Mouse (Mus musculus) C2C12 (cell line): ENCODE results near the gene Hoxb7. TPM values are rescaled to one million over a fixed set of nuclear protein-coding genes. Genes with fewer than 3 reads are reported as not detected.

Experiments used
- H3K27me3 ChIP-seq: one replicate; pipeline ENCODE4 v1.6.1; 2011; ENCODE audit not compliant: control insufficient read depth, insufficient read depth, insufficient read length
- H3K36me3 ChIP-seq: one replicate; pipeline ENCODE4 v1.6.1; 2011; ENCODE audit not compliant: control insufficient read depth, insufficient read depth
- H3K4me3 ChIP-seq: one replicate; pipeline ENCODE4 v1.5.1; 2011; ENCODE audit warnings: mild to moderate bottlenecking, control low read depth; ENCODE audit not compliant: poor library complexity, insufficient read depth, severe bottlenecking
- H3K79me2 ChIP-seq: one replicate; pipeline ENCODE4 v1.6.1; 2011; ENCODE audit not compliant: control insufficient read depth, insufficient read depth
- H3K79me3 ChIP-seq: one replicate; pipeline ENCODE4 v1.6.1; 2011; ENCODE audit warnings: low read depth, control low read depth
- H3ac ChIP-seq: one replicate; pipeline ENCODE3; 2011; ENCODE audit warnings: low read depth; ENCODE audit not compliant: control insufficient read depth, insufficient read length
- CEBPB ChIP-seq: IDR thresholded peaks from one replicate; pipeline ENCODE4 v1.6.1; 2011; ENCODE audit warnings: low read depth, mild to moderate bottlenecking, control low read depth, moderate library complexity
- CTCF ChIP-seq: IDR thresholded peaks from one replicate; pipeline ENCODE4 v1.5.1; 2011; ENCODE audit not compliant: control insufficient read depth, insufficient read depth, insufficient read length
- FOSL1 ChIP-seq: IDR thresholded peaks from one replicate; pipeline ENCODE4 v1.8.0; 2011; ENCODE audit warnings: mild to moderate bottlenecking, low read length; ENCODE audit not compliant: poor library complexity, insufficient read depth, severe bottlenecking
- MAX ChIP-seq: IDR thresholded peaks from one replicate; pipeline ENCODE4 v1.6.1; 2011; ENCODE audit warnings: mild to moderate bottlenecking, control low read depth
- MYOD1 ChIP-seq: IDR thresholded peaks from one replicate; pipeline ENCODE4 v1.6.1; 2011; ENCODE audit warnings: low read depth; ENCODE audit not compliant: control insufficient read depth, insufficient read length
- MYOG ChIP-seq: IDR thresholded peaks from one replicate; pipeline ENCODE4 v1.6.1; 2011; ENCODE audit not compliant: control insufficient read depth, insufficient read length; ENCODE audit errors: extremely low read depth
- USF1 ChIP-seq: IDR thresholded peaks from one replicate; pipeline ENCODE4 v1.6.1; 2011; ENCODE audit warnings: low read depth, mild to moderate bottlenecking, control low read depth, moderate library complexity
- polyA plus RNA-seq: library from polyadenylated mRNA; unstranded; fragments of >200 nt; fragmentation: generic; extraction: Trizol; gene quantifications from one replicate; pipeline ENCODE4 v1.2.1, GENCODE M21; 2012; ENCODE audit warnings: missing spikeins

Hoxb7 gene
- polyA plus RNA-seq, 1 experiment, result 0.04 TPM

DNA sequence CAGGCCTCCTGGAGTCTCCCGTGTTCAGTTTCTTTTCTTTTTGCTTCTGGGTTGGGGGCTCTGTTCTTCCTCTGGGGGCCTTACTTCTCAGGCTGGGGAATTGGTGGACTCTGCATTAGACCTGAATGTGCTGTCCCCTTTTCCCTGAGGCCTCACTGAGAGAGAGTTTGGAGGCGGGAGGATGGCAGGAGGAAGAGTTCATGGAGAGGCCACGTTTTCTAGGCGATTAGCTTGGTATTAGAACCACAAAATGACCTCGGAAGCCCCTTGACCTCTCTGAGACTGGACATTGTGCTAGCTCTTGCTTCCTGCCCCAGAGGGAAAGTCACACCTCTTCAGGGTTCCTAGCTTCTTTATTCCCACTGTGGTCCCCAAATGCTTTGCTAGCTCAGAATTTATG lies 37.7 kb downstream of the Hoxb7 start:
- H3K27me3 ChIP-seq, result peaks cover 77% of the 10 kb centered on the region
- H3K79me2 ChIP-seq, result no peaks in the 10 kb centered on the region
- no peaks in the 10 kb centered on the region for H3K79me3 ChIP-seq
- no peak overlapping the region for H3K4me3 ChIP-seq
- no peak overlapping the region for H3ac ChIP-seq
- TF ChIP-seq FOSL1, result no peak
- no peaks in the 10 kb centered on the region for H3K36me3 ChIP-seq

DNA sequence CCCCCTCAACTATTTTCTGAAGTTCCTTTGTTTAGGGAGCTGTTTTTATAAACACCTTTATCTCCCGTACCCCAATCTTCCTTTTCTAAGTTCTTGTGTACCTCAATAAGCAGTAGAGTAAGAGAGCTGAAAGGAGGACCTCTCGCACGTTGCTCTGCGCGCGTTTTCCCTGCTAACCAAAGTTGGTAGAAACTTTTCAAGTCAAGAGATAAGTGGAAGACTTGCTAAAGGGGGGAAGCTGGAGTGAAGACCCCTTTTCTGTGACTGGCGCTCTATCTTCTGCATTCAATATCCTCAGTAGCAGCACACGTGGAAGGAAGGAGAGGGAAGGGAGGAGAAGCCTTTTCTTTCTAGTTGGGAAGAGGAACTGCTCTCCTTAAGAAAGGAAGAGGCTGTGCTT lies 38.5 kb downstream of the Hoxb7 start:
- no peak overlapping the region for H3ac ChIP-seq
- H3K79me2 ChIP-seq, result no peaks in the 10 kb centered on the region
- no peak overlapping the region for H3K4me3 ChIP-seq
- no peaks in the 10 kb centered on the region for H3K79me3 ChIP-seq
- H3K36me3 ChIP-seq, result no peaks in the 10 kb centered on the region
- peaks cover 78% of the 10 kb centered on the region for H3K27me3 ChIP-seq
- no peak for TF ChIP-seq MYOG
- TF ChIP-seq CTCF, result no peak
- no peak for TF ChIP-seq USF1
- no peak for TF ChIP-seq MAX
- no peak for TF ChIP-seq MYOD1
- TF ChIP-seq CEBPB, result no peak
- TF ChIP-seq FOSL1, result no peak

DNA sequence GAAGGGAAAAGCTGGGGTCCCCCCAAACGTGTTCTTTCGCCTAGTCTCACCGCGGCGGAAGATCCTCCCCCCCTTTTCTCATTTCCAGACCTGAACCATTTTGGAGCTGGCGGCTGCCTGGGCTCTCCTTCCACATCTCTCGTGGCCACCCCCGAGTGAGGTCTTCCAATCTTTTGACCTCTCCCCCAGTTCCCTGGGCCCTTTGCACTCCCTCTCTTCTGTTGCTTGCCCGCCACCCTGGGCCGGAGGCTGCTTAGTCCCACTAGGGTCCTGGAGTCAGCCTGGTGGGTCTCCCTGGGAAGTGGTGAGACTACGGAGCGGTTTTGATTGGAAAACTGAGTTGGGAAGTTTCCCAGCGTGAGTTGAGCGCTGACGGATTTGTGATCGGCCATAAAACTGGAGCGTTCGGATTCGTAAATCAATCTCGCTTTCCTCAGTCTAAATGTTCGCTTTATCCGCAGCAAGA lies 39.4 kb downstream of the Hoxb7 start:
- Histone ChIP-seq H3K27me3 (peaks cover 79% of the 10 kb centered on the region), H3K36me3 (no peaks in the 10 kb centered on the region), H3ac (no peak overlapping the region), H3K79me2 (no peaks in the 10 kb centered on the region), H3K4me3 (no peak overlapping the region), H3K79me3 (no peaks in the 10 kb centered on the region)
- no peak for TF ChIP-seq MYOG
- no peak for TF ChIP-seq MYOD1
- TF ChIP-seq CEBPB, result no peak
- no peak for TF ChIP-seq CTCF
- no peak for TF ChIP-seq MAX
- no peak for TF ChIP-seq USF1
- TF ChIP-seq FOSL1, result no peak

DNA sequence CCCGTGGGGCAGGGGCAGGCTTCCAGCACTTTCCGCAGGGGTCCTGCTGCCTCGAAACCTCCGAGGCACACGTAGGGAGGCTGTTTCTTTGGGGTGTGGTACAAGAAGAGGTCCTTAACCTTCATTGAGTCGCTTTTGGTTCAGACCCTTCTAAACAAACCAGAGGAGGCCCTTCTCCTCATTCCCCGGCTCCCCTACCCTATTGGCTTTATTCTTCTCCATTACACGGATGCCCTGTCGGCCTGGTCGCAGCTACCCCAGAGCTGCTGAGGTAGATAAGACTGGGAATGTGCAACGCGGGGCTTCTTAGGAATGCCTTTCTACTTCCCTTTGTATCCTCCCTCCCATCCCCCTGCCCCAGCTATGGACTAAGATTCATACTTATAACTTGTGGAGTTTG lies 40.3 kb downstream of the Hoxb7 start:
- no peak overlapping the region for H3ac ChIP-seq
- peaks cover 77% of the 10 kb centered on the region for H3K27me3 ChIP-seq
- H3K36me3 ChIP-seq, result no peaks in the 10 kb centered on the region
- no peaks in the 10 kb centered on the region for H3K79me3 ChIP-seq
- TF ChIP-seq USF1 (no peak), MYOD1 (no peak), MAX (no peak), FOSL1 (no peak)
- H3K79me2 ChIP-seq, result no peaks in the 10 kb centered on the region
- H3K4me3 ChIP-seq, result no peak overlapping the region

DNA sequence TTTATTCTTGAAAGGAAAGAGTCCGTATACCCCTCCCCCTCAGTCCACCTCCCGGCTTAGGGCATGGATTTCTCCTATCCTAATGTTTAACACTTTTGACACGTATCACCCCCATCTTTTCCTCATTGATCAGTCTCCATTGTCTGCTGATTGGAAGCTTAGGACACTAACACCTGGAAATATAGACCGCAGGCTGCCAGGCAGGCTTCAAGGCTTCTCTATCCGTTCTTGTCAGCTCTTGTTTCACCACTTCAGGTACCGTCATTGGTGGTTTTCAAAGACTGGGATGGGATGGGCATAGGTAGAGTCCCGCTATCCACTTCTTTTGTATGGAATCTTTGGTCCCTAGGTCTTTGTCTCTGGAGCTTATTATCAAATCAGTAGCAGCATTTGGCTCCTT lies 40.7 kb downstream of the Hoxb7 start:
- Histone ChIP-seq H3K4me3 (no peak overlapping the region), H3K27me3 (peaks cover 78% of the 10 kb centered on the region)

DNA sequence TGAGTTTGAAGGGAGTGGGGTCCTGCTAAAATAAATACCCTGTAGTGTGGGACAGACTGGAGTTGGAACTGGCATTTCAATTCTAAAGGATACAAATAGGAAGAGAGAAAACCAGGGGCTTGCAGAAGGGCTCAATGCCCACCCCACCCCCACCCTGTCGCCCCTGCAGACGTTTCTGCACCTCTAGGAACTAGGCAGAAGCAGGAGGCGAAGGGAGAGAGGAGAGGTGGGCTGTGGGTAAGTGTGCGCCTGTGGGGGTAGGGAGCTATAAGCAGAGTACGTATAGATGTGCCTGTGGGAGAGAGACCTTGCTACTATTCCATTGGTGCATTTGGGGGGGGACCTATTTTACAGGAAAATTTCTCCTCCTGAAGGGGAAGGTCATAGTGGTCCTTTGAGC lies 41.3 kb downstream of the Hoxb7 start:
- Histone ChIP-seq H3K36me3 (no peaks in the 10 kb centered on the region), H3K4me3 (no peak overlapping the region), H3K79me2 (no peaks in the 10 kb centered on the region), H3K27me3 (peaks cover 82% of the 10 kb centered on the region), H3K79me3 (no peaks in the 10 kb centered on the region), H3ac (no peak overlapping the region)
- TF ChIP-seq USF1, result no peak
- no peak for TF ChIP-seq CTCF
- TF ChIP-seq CEBPB, result no peak
- TF ChIP-seq FOSL1, result no peak
- TF ChIP-seq MAX, result no peak

More for the DNA sequence above, 40.7 kb downstream of the Hoxb7 start:
- Histone ChIP-seq H3K79me2 (no peaks in the 10 kb centered on the region), H3K36me3 (no peaks in the 10 kb centered on the region), H3K79me3 (no peaks in the 10 kb centered on the region), H3ac (no peak overlapping the region)
- TF ChIP-seq MYOD1, result no peak
- TF ChIP-seq FOSL1, result no peak
- TF ChIP-seq MYOG, result no peak
- TF ChIP-seq CEBPB, result no peak
- no peak for TF ChIP-seq CTCF
- TF ChIP-seq USF1, result no peak
- TF ChIP-seq MAX, result no peak

DNA sequence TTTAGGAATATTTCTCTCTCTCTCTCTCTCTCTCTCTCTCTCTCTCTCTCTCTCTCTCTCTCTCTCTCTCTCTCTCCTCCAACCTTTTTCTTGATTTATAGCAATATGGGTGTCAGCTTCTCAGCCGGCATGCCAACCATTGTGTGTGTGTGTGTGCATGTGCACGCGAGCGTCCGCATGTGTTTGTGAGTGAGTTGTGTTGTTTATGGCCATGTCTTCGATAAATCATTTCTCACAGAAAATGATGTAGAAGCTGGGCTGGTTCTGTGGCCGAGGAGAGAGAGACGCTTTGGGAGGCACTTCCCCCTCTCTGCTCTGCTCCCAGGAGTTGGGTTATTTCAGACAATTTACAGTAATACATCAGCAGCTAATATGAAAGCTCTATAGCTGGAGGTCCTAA lies 42.2 kb downstream of the Hoxb7 start:
- Histone ChIP-seq H3ac (no peak overlapping the region), H3K79me2 (no peaks in the 10 kb centered on the region), H3K36me3 (no peaks in the 10 kb centered on the region), H3K4me3 (no peak overlapping the region), H3K27me3 (peaks cover 86% of the 10 kb centered on the region), H3K79me3 (no peaks in the 10 kb centered on the region)
- TF ChIP-seq USF1 (no peak), CTCF (no peak), CEBPB (no peak), MAX (no peak), MYOD1 (no peak), FOSL1 (no peak), MYOG (no peak)
